In genomic region chr10:63023121-63023748, GRCm38 (mm10) we compare ENCODE assay signal across 8 mouse cellular contexts. TPM values are rescaled to one million over a fixed set of nuclear protein-coding genes. Genes with fewer than 3 reads are reported as not detected.
DNase-seq lines count a peak whose midpoint lies in the region; ATAC-seq lines count a peak whose summit lies in the region.

No protein-coding gene starts in this region.

- H3K27ac ChIP-seq in embryonic facial prominence, embryonic 14.5 days (replicated peaks; ENCODE audit: low read depth, low read length), result peak overlapping the region; percentile 100
- peak overlapping the region; percentile 99 for H3K27ac ChIP-seq in liver, embryonic 11.5 days (ENCODE audit: low read depth, low read length)
- H3K27ac ChIP-seq in stomach, embryonic 16.5 days (ENCODE audit: low read length), result peak overlapping the region; percentile 100

- H3K27me3 ChIP-seq in embryonic facial prominence, embryonic 14.5 days (replicated peaks; ENCODE audit: control insufficient read depth, insufficient read depth, low read length), result no peaks in the 10 kb centered on the region
- H3K27me3 ChIP-seq in liver, embryonic 11.5 days (replicated peaks; ENCODE audit: control insufficient read depth, insufficient read depth, low read length), result no peaks in the 10 kb centered on the region
- H3K27me3 ChIP-seq in stomach, embryonic 16.5 days (ENCODE audit: control insufficient read depth, insufficient read depth, low read length), result no peaks in the 10 kb centered on the region

- H3K36me3 ChIP-seq in embryonic facial prominence, embryonic 14.5 days (ENCODE audit: control insufficient read depth, insufficient read depth, low read length), result no peaks in the 10 kb centered on the region
- no peaks in the 10 kb centered on the region for H3K36me3 ChIP-seq in liver, embryonic 11.5 days (ENCODE audit: control insufficient read depth, insufficient read depth, low read length)
- H3K36me3 ChIP-seq in stomach, embryonic 16.5 days (ENCODE audit: control insufficient read depth, insufficient read depth, low read length), result no peaks in the 10 kb centered on the region

- no peaks in the 10 kb centered on the region for H3K9me3 ChIP-seq in embryonic facial prominence, embryonic 14.5 days (ENCODE audit: control insufficient read depth, low read length)
- no peaks in the 10 kb centered on the region for H3K9me3 ChIP-seq in liver, embryonic 11.5 days (ENCODE audit: control insufficient read depth, low read length)
- H3K9me3 ChIP-seq in stomach, embryonic 16.5 days (replicated peaks; ENCODE audit: control insufficient read depth, low read length), result no peaks in the 10 kb centered on the region

- peak overlapping the region; percentile 100 for H3K9ac ChIP-seq in embryonic facial prominence, embryonic 14.5 days (ENCODE audit: low read depth, low read length)
- peak overlapping the region; percentile 99 for H3K9ac ChIP-seq in liver, embryonic 11.5 days (ENCODE audit: low read depth, low read length)
- H3K9ac ChIP-seq in stomach, embryonic 16.5 days (ENCODE audit: low read length), result peak overlapping the region; percentile 99

- peak; percentile 14; the same call in 1 of the 2 replicates for ATAC-seq in embryonic facial prominence, embryonic 14.5 days (ENCODE audit: low read depth)
- peak; percentile 13 for ATAC-seq in liver, embryonic 11.5 days (replicated peaks; ENCODE audit: low FRiP score)
- peak; percentile 18 for ATAC-seq in stomach, embryonic 16.5 days (ENCODE audit: insufficient read depth, low FRiP score)

- peak; percentile 52 to 61 for DNase-seq in spleen, adult 18-20 months
- DNase-seq in spleen, adult 12 weeks (ENCODE audit: low spot score), result no peak
- peak; percentile 70 for DNase-seq in embryonic facial prominence, embryonic 14.5 days (ENCODE audit: low spot score)
- DNase-seq in heart, adult 8-10 months (ENCODE audit: low spot score), result peak; percentile 50
- peak; percentile 38 to 49 for DNase-seq in kidney, adult 8-10 months
- no peak for DNase-seq in liver, embryonic 11.5 days (ENCODE audit: low spot score)
- DNase-seq in natural killer cell, adult 2 months (ENCODE audit: low spot score in 2 of 2), result peak; percentile 60 to 61

- H3K4me3 ChIP-seq in embryonic facial prominence, embryonic 14.5 days (ENCODE audit: low read depth, low read length), result peak overlapping the region; percentile 97
- H3K4me3 ChIP-seq in liver, embryonic 11.5 days (ENCODE audit: low read depth, low read length), result peak overlapping the region; percentile 91
- peak overlapping the region; percentile 96 for H3K4me3 ChIP-seq in stomach, embryonic 16.5 days (replicated peaks; ENCODE audit: low read length)

- under 1% methylated on average over 25 of the region's 68 CpGs for WGBS in embryonic facial prominence, embryonic 14.5 days
- 1% methylated on average over 68 of the region's 68 CpGs for WGBS in liver, embryonic 11.5 days
- WGBS in stomach, embryonic 16.5 days, result under 1% methylated on average over 67 of the region's 68 CpGs

- H3K4me1 ChIP-seq in embryonic facial prominence, embryonic 14.5 days (ENCODE audit: control insufficient read depth, insufficient read depth, low read length), result peaks cover 28% of the 10 kb centered on the region
- H3K4me1 ChIP-seq in liver, embryonic 11.5 days (replicated peaks; ENCODE audit: control insufficient read depth, insufficient read depth, low read length), result peaks cover 15% of the 10 kb centered on the region
- H3K4me1 ChIP-seq in stomach, embryonic 16.5 days (ENCODE audit: control insufficient read depth, insufficient read depth, low read length), result peaks cover 20% of the 10 kb centered on the region

- H3K4me2 ChIP-seq in embryonic facial prominence, embryonic 14.5 days (ENCODE audit: low read depth, low read length), result peak overlapping the region; percentile 70
- peak overlapping the region; percentile 73 for H3K4me2 ChIP-seq in liver, embryonic 11.5 days
- peak overlapping the region; percentile 71 for H3K4me2 ChIP-seq in stomach, embryonic 16.5 days (ENCODE audit: low read depth, low read length)

RNA-seq across cellular contexts. Expression of gene Hnrnph3, which starts 0.8 kb away (rescaled TPM):
- polyA plus RNA-seq in embryonic facial prominence, embryonic 14.5 days (2014; fragmentation: Nextera tagmentation; extraction: Ambion mirVana), result 51.8 and 56.4 TPM in 2 replicates
- total RNA-seq in heart, adult 8-10 months (2022), result 10 to 100 TPM; 28.4 to 38.8 (median 30.2) TPM
- polyA plus RNA-seq in liver, embryonic 11.5 days (2014; fragmentation: Nextera tagmentation; extraction: Ambion mirVana), result 52.6 and 57.1 TPM in 2 replicates
- polyA plus RNA-seq in stomach, embryonic 16.5 days (2015; fragmentation: Nextera tagmentation; extraction: Ambion mirVana), result 84.1 and 86.5 TPM in 2 replicates

RNA-seq across cellular contexts. Expression of gene Pbld2, which starts 0.9 kb away (rescaled TPM):
- 1.1 and 1.5 TPM in 2 replicates for polyA plus RNA-seq in embryonic facial prominence, embryonic 14.5 days (2014; fragmentation: Nextera tagmentation; extraction: Ambion mirVana)
- 10 to 100 TPM in 2 of 4 experiments, 1 to 10 TPM in 2; 8.9 to 13.2 (median 10.3) TPM for total RNA-seq in heart, adult 8-10 months (2022)
- polyA plus RNA-seq in liver, embryonic 11.5 days (2014; fragmentation: Nextera tagmentation; extraction: Ambion mirVana), result 0.73 and 1.2 TPM in 2 replicates
- 5.2 and 5.9 TPM in 2 replicates for polyA plus RNA-seq in stomach, embryonic 16.5 days (2015; fragmentation: Nextera tagmentation; extraction: Ambion mirVana)

RNA-seq across cellular contexts. Expression of gene Pbld1, which starts 36.7 kb away (rescaled TPM):
- polyA plus RNA-seq in embryonic facial prominence, embryonic 14.5 days (2014; fragmentation: Nextera tagmentation; extraction: Ambion mirVana), result 0.56 and 0.58 TPM in 2 replicates
- 1 to 10 TPM; 1.0 to 2.8 (median 2.0) TPM for total RNA-seq in heart, adult 8-10 months (2022)
- 1.9 and 2.5 TPM in 2 replicates for polyA plus RNA-seq in liver, embryonic 11.5 days (2014; fragmentation: Nextera tagmentation; extraction: Ambion mirVana)
- polyA plus RNA-seq in stomach, embryonic 16.5 days (2015; fragmentation: Nextera tagmentation; extraction: Ambion mirVana), result 6.1 and 6.9 TPM in 2 replicates

RNA-seq across cellular contexts. Expression of gene Rufy2, which starts 43.2 kb away (rescaled TPM):
- polyA plus RNA-seq in embryonic facial prominence, embryonic 14.5 days (2014; fragmentation: Nextera tagmentation; extraction: Ambion mirVana), result 23.5 and 26.3 TPM in 2 replicates
- total RNA-seq in heart, adult 8-10 months (2022), result 10 to 100 TPM in 2 of 4 experiments, 1 to 10 TPM in 2; 6.4 to 10.8 (median 9.6) TPM
- 5.7 and 9.8 TPM in 2 replicates for polyA plus RNA-seq in liver, embryonic 11.5 days (2014; fragmentation: Nextera tagmentation; extraction: Ambion mirVana)
- 21.9 TPM in 2 replicates for polyA plus RNA-seq in stomach, embryonic 16.5 days (2015; fragmentation: Nextera tagmentation; extraction: Ambion mirVana)

Comparison
In these comparisons a context has a peak if more than half of its experiments do, and no peak if none do; other contexts are left out.
1. DNase-seq: peak in spleen, adult 18-20 months (2 of 2), embryonic facial prominence, embryonic 14.5 days (single experiment), heart, adult 8-10 months (single experiment), kidney, adult 8-10 months (2 of 2) and natural killer cell, adult 2 months (2 of 2); none in spleen, adult 12 weeks (single experiment) and liver, embryonic 11.5 days (single experiment).
2. Peak in every context shown above with its lines, with median percentiles within 50 percentile points of each other: ATAC-seq, H3K27ac ChIP-seq, H3K4me2 ChIP-seq, H3K4me3 ChIP-seq and H3K9ac ChIP-seq.